Mouse (Mus musculus) embryonic facial prominence, embryonic 11.5 days (tissue): ENCODE measurements around the gene Lif. TPM values are rescaled to one million over a fixed set of nuclear protein-coding genes. Genes with fewer than 3 reads are reported as not detected.

Source experiments
- ATAC-seq: fragments of 200-750 bp; cut with Nextera tagmentation; replicated peaks from 2 replicates; pipeline ENCODE4 v1.8.0; 2017; ENCODE audit warnings: low read depth; ENCODE audit not compliant: insufficient number of reproducible peaks, low FRiP score, low TSS enrichment
- DNase-seq: peaks from one replicate; pipeline ENCODE4 v3.0.0-alpha.2; 2015; ENCODE audit warnings: low spot score
- H3K27ac ChIP-seq: fragments of 300-500 bp; sonication (generic); replicated peaks from 2 replicates; pipeline ENCODE4 v1.5.1; 2014; ENCODE audit warnings: mild to moderate bottlenecking, low read depth, low read length, control low read depth
- H3K27me3 ChIP-seq: fragments of 300-500 bp; sonication (generic); 2 replicates; pipeline ENCODE4 v1.6.1; 2014; ENCODE audit warnings: mild to moderate bottlenecking, low read length, moderate library complexity, mixed read lengths; ENCODE audit not compliant: control insufficient read depth, insufficient read depth
- H3K36me3 ChIP-seq: fragments of 300-500 bp; sonication (generic); replicated peaks from 2 replicates; pipeline ENCODE4 v1.6.1; 2014; ENCODE audit warnings: low read depth, mild to moderate bottlenecking, low read length, moderate library complexity, mixed read lengths; ENCODE audit not compliant: control insufficient read depth, insufficient read depth
- H3K4me1 ChIP-seq: fragments of 300-500 bp; sonication (generic); 2 replicates; pipeline ENCODE4 v1.6.1; 2014; ENCODE audit warnings: low read length, mixed read lengths; ENCODE audit not compliant: control insufficient read depth, insufficient read depth
- H3K4me2 ChIP-seq: fragments of 300-500 bp; sonication (generic); 2 replicates; pipeline ENCODE4 v1.6.1; 2014; ENCODE audit warnings: low read depth, mild to moderate bottlenecking, control low read depth, low read length, moderate library complexity
- H3K4me3 ChIP-seq: fragments of 300-500 bp; sonication (generic); 2 replicates; pipeline ENCODE4 v1.5.1; 2014; ENCODE audit warnings: low read depth, low read length, control low read depth
- H3K9ac ChIP-seq: fragments of 300-500 bp; sonication (generic); replicated peaks from 2 replicates; pipeline ENCODE4 v1.6.1; 2014; ENCODE audit warnings: mild to moderate bottlenecking, control low read depth, low read length
- H3K9me3 ChIP-seq: fragments of 300-500 bp; sonication (generic); replicated peaks from 2 replicates; pipeline ENCODE4 v1.6.1; 2016; ENCODE audit warnings: mild to moderate bottlenecking, low read length, inconsistent platforms, mixed read lengths; ENCODE audit not compliant: control insufficient read depth
- WGBS: fragments of 180-500 bp; shearing (Covaris S2); extraction: QIAGEN DNeasy Blood & Tissue Kit; methylation state at CpG from one replicate; pipeline ENCODE4 v1.1.7; 2014; 5-methylcytosine and 5-hydroxymethylcytosine counted together
- polyA plus RNA-seq: library from polyadenylated mRNA; unstranded; fragments of >200 nt; fragmentation: Nextera tagmentation; extraction: Ambion mirVana; gene quantifications from 2 replicates; pipeline ENCODE4 v1.2.1, GENCODE M21; 2014

The Lif gene
- polyA plus RNA-seq, 1 experiment from 2014 or later, result 0.07 TPM

- WGBS, result 64% methylated on average over 5 of the region's 5 CpGs
- H3K9me3 ChIP-seq, result no peaks in the 10 kb centered on the region
- H3K4me2 ChIP-seq, result no peak overlapping the region
- ATAC-seq (no peak), DNase-seq (no peak)
- no peak overlapping the region for H3K9ac ChIP-seq
- no peak overlapping the region for H3K27ac ChIP-seq
- H3K4me3 ChIP-seq, result no peak overlapping the region
- H3K36me3 ChIP-seq, result no peaks in the 10 kb centered on the region
- H3K27me3 ChIP-seq, result no peaks in the 10 kb centered on the region
- H3K4me1 ChIP-seq, result no peaks in the 10 kb centered on the region
Observed at GRCm38 (mm10) chr11:4257756-4258155, 399 bp downstream of the Lif start.

DNA sequence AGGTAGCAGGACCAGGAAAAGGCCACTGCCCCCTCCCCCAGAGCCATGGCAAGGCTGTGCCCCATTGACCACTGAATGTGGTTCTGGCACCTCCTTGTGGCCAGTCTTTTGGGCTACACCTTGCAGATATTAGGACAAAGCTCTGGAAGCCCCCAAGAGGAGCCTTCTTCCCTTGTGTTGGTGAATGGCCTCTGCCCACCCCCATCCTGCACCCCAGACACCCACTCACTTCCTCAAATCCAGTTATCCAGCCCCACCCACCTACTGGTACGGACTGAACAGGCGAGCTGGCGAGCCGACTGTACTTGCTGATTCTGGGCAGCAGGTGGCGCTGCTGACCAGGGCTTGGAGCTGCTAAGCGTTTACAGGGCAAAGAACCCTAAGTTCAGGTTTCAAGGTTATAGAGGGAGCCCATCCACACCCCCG, 1.3 kb downstream of the Lif start:
- DNase-seq (peak; percentile 87), ATAC-seq (no peak; the same call in 1 of the 2 replicates)
- no peak overlapping the region for H3K9ac ChIP-seq
- H3K27me3 ChIP-seq, result no peaks in the 10 kb centered on the region
- H3K4me2 ChIP-seq, result no peak overlapping the region
- H3K27ac ChIP-seq, result no peak overlapping the region
- H3K9me3 ChIP-seq, result no peaks in the 10 kb centered on the region
- H3K36me3 ChIP-seq, result no peaks in the 10 kb centered on the region
- no peaks in the 10 kb centered on the region for H3K4me1 ChIP-seq
- 0% methylated on average over 7 of the region's 7 CpGs for WGBS
- H3K4me3 ChIP-seq, result no peak overlapping the region

DNA sequence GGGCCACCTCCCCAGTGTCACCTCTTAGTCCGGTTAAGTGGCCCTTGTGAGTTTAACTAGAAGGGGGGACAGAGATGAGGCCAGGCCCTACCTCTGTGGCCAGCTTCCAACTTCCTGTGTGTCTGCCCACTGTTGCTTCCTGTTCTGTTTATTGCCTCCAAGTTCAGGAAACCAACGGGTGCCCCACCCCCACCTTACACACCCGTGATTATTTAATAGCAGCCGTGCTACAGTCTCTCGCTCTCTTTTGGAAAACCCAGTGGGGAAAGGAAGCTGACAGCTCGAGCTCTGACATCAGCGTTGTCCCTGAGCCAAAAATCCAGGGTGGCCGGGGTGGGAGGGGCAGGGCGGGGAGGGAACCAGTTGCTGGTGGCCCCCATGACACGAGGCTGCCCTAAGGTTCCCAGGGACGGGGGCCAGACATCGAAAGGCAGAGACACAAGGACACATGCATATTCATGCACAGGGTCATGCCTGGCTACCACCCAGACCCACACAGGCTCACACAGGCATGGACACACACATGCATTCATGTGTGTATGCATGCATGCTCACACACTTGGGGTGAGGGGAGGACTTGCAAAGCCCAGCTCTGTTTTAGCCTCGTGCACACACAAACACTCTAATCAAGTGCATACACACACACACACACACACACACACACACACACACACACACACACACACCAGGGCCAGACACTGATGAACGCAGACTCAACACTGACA, 3.3 kb downstream of the Lif start:
- Histone ChIP-seq H3K4me3 (no peak overlapping the region), H3K27ac (no peak overlapping the region), H3K36me3 (no peaks in the 10 kb centered on the region), H3K4me2 (no peak overlapping the region), H3K9ac (no peak overlapping the region; the same call in 1 of the 2 replicates), H3K4me1 (no peaks in the 10 kb centered on the region), H3K27me3 (peaks cover 14% of the 10 kb centered on the region), H3K9me3 (no peaks in the 10 kb centered on the region)
- 55% methylated on average over 14 of the region's 14 CpGs for WGBS
- DNase-seq (no peak), ATAC-seq (no peak)

- WGBS, result 44% methylated on average over 7 of the region's 7 CpGs
- ATAC-seq, result no peak
Observed at GRCm38 (mm10) chr11:4261188-4261494, 3.8 kb downstream of the Lif start.

DNA sequence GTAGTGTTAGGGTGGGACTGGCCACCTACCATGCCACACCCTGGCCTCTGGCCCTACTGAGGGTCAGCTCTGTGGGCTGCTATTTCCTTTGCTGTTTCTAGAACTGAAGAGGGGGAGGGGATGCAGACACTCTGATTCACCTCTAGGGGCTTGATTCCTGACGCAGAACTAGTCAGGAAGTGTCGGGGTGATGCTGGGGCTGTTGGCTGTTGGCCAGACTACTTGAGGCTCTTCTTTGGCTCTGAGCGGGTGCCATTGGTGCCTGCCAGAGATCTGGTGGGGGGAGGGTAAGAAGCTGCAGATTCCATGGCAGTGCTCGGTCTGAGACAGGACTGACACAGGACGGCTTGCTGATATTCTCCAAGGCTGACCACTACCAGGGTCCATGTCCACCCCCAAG, 4.6 kb downstream of the Lif start:
- Histone ChIP-seq H3K4me1 (no peaks in the 10 kb centered on the region), H3K4me2 (no peak overlapping the region), H3K9me3 (no peaks in the 10 kb centered on the region), H3K9ac (no peak overlapping the region), H3K27ac (no peak overlapping the region), H3K36me3 (no peaks in the 10 kb centered on the region), H3K27me3 (peaks cover 24% of the 10 kb centered on the region), H3K4me3 (no peak overlapping the region)
- no peak for ATAC-seq
- 39% methylated on average over 5 of the region's 5 CpGs for WGBS
- peak; percentile 42 for DNase-seq

More at GRCm38 (mm10) chr11:4261188-4261494, 3.8 kb downstream of the Lif start:
- Histone ChIP-seq H3K4me3 (no peak overlapping the region), H3K9me3 (no peaks in the 10 kb centered on the region), H3K4me1 (no peaks in the 10 kb centered on the region), H3K4me2 (no peak overlapping the region), H3K27ac (no peak overlapping the region), H3K9ac (no peak overlapping the region), H3K36me3 (no peaks in the 10 kb centered on the region), H3K27me3 (peaks cover 18% of the 10 kb centered on the region)
- peak; percentile 54 for DNase-seq

DNA sequence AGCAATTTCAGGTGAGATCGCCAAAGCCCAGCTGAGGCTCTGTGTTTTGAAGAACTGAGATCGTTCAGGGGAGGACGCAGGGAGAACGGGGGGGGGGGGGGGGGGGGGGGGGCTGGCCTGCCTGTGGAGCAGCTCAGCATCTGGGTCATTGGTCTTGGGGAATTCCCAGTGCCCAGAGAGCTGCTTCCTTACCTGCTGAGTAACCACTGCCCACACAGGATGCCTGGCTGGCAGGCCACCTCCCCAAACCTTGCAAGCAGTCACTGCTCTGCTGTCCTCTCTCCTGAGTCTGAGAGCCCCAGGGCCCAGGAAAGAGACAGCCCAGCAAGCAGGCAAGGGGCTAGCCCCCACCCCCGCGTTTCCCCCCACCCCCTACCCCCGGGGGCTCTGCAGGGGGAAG, 5.5 kb downstream of the Lif start:
- WGBS, result 21% methylated on average over 6 of the region's 7 CpGs
- Histone ChIP-seq H3K4me2 (no peak overlapping the region), H3K9me3 (no peaks in the 10 kb centered on the region), H3K27me3 (peaks cover 33% of the 10 kb centered on the region), H3K9ac (no peak overlapping the region), H3K4me3 (no peak overlapping the region), H3K27ac (no peak overlapping the region), H3K4me1 (no peaks in the 10 kb centered on the region; the same call in 1 of the 2 replicates), H3K36me3 (no peaks in the 10 kb centered on the region)
- no peak for ATAC-seq
- no peak for DNase-seq

DNA sequence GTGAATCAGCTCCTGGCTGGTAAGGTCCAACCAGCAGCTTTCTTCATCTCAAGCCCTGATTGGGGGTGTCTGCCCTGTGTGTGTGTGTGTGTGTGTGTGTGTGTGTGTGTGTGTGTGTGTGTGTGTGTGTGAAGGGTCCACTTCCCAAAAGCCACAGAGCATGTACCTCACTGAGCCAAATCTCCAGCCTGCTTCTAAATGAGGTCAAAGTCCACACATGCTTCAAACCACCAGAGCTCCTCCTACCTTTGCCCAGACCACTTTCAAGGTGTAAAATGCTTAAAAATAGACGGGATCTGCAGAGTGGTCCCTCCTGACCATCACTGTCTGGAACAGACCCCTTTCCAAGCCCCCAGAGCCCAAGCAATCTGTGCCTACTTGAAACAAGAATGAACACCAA, 5.9 kb downstream of the Lif start:
- no peak overlapping the region for H3K4me2 ChIP-seq
- no peaks in the 10 kb centered on the region for H3K36me3 ChIP-seq
- no peak for ATAC-seq
- 13% methylated on average over 1 of the region's 1 CpGs for WGBS
- H3K27ac ChIP-seq, result no peak overlapping the region
- H3K9me3 ChIP-seq, result no peaks in the 10 kb centered on the region
- H3K4me1 ChIP-seq, result no peaks in the 10 kb centered on the region; the same call in 1 of the 2 replicates
- H3K9ac ChIP-seq, result no peak overlapping the region
- no peak for DNase-seq
- peaks cover 37% of the 10 kb centered on the region for H3K27me3 ChIP-seq
- H3K4me3 ChIP-seq, result no peak overlapping the region

GRCm38 (mm10) chr11:4264066-4264465, 6.7 kb downstream of the Lif start:
- Histone ChIP-seq H3K27ac (no peak overlapping the region), H3K36me3 (no peaks in the 10 kb centered on the region), H3K9ac (no peak overlapping the region), H3K27me3 (peaks cover 37% of the 10 kb centered on the region), H3K4me1 (no peaks in the 10 kb centered on the region; the same call in 1 of the 2 replicates), H3K4me2 (no peak overlapping the region), H3K4me3 (no peak overlapping the region), H3K9me3 (no peaks in the 10 kb centered on the region)
- no peak for DNase-seq
- no peak for ATAC-seq
- WGBS, result 64% methylated on average over 7 of the region's 7 CpGs
